Mouse (Mus musculus) limb, embryonic 13.5 days (tissue): ENCODE data around the gene Olfr1013. TPM values are rescaled to one million over a fixed set of nuclear protein-coding genes. Genes with fewer than 3 reads are reported as not detected.

Source experiments
- ATAC-seq: fragments of 200-750 bp; cut with Nextera tagmentation; 2 replicates; pipeline ENCODE4 v1.8.0; 2017; ENCODE audit warnings: low read depth, moderate number of reproducible peaks, moderate TSS enrichment; ENCODE audit not compliant: low FRiP score
- H3K27ac ChIP-seq: fragments of 300-500 bp; sonication (generic); 2 replicates; pipeline ENCODE4 v1.5.1; 2015; ENCODE audit warnings: inconsistent platforms, mild to moderate bottlenecking, moderate library complexity
- H3K27me3 ChIP-seq: fragments of 300-500 bp; sonication (generic); 2 replicates; pipeline ENCODE4 v1.6.1; 2015; ENCODE audit warnings: mild to moderate bottlenecking, inconsistent platforms
- H3K36me3 ChIP-seq: fragments of 300-500 bp; sonication (generic); 2 replicates; pipeline ENCODE4 v1.6.1; 2015; ENCODE audit warnings: inconsistent platforms, mild to moderate bottlenecking, moderate library complexity
- H3K4me1 ChIP-seq: fragments of 300-500 bp; sonication (generic); 2 replicates; pipeline ENCODE4 v1.6.1; 2015; ENCODE audit warnings: inconsistent platforms
- H3K4me2 ChIP-seq: fragments of 300-500 bp; sonication (generic); replicated peaks from 2 replicates; pipeline ENCODE4 v1.6.1; 2015; ENCODE audit warnings: inconsistent platforms, mild to moderate bottlenecking, moderate library complexity
- H3K4me3 ChIP-seq: fragments of 300-500 bp; sonication (generic); 2 replicates; pipeline ENCODE4 v1.5.1; 2015; ENCODE audit warnings: moderate library complexity, mild to moderate bottlenecking, inconsistent platforms
- H3K9ac ChIP-seq: fragments of 300-500 bp; sonication (generic); 2 replicates; pipeline ENCODE4 v1.6.1; 2015; ENCODE audit warnings: mild to moderate bottlenecking, inconsistent platforms
- H3K9me3 ChIP-seq: fragments of 300-500 bp; sonication (generic); 2 replicates; pipeline ENCODE4 v1.6.1; 2016; ENCODE audit warnings: inconsistent platforms
- WGBS: fragments of 180-500 bp; shearing (Covaris S2); methylation state at CpG from one replicate; pipeline ENCODE4 v1.1.7; 2015; 5-methylcytosine and 5-hydroxymethylcytosine counted together
- polyA plus RNA-seq: library from polyadenylated mRNA; unstranded; fragments of >200 nt; fragmentation: Nextera tagmentation; extraction: Ambion mirVana; gene quantifications from 2 replicates; pipeline ENCODE4 v1.2.1, GENCODE M21; 2015

Olfr1013 gene
- not detected in 2 replicates for polyA plus RNA-seq

GRCm38 (mm10) chr2:85766798-85767197 is at the start of gene Olfr1013:
TSS of gene Olfr1013 (plus strand) at chr2:85767098.
- H3K27ac ChIP-seq = no peak within 1 kb of the TSS
- ATAC-seq = no peak
- H3K36me3 ChIP-seq = no peaks in the 10 kb centered on the region
- H3K27me3 ChIP-seq = no peaks in the 10 kb centered on the region
- no peak within 1 kb of the TSS for H3K4me3 ChIP-seq
- H3K4me2 ChIP-seq = no peak within 1 kb of the TSS
- no peak within 1 kb of the TSS for H3K9ac ChIP-seq
- no peaks in the 10 kb centered on the region for H3K4me1 ChIP-seq
- H3K9me3 ChIP-seq = no peaks in the 10 kb centered on the region

GRCm38 (mm10) chr2:85725793-85726192 is 41.1 kb upstream of the Olfr1013 start:
- Histone ChIP-seq H3K9ac (no peak overlapping the region), H3K4me2 (no peak overlapping the region), H3K4me1 (no peaks in the 10 kb centered on the region), H3K27ac (no peak overlapping the region), H3K4me3 (no peak overlapping the region), H3K27me3 (no peaks in the 10 kb centered on the region), H3K9me3 (no peaks in the 10 kb centered on the region), H3K36me3 (no peaks in the 10 kb centered on the region)
- WGBS = 11% methylated on average over 3 of the region's 3 CpGs
- no peak for ATAC-seq

GRCm38 (mm10) chr2:85753822-85754221 is 13.1 kb upstream of the Olfr1013 start:
- H3K36me3 ChIP-seq = no peaks in the 10 kb centered on the region
- no peaks in the 10 kb centered on the region for H3K27me3 ChIP-seq
- H3K4me2 ChIP-seq = no peak overlapping the region
- no peak overlapping the region for H3K9ac ChIP-seq
- WGBS = 83% methylated on average over 4 of the region's 4 CpGs
- no peak overlapping the region for H3K4me3 ChIP-seq
- H3K4me1 ChIP-seq = no peaks in the 10 kb centered on the region
- H3K9me3 ChIP-seq = no peaks in the 10 kb centered on the region
- ATAC-seq = no peak
- H3K27ac ChIP-seq = no peak overlapping the region

GRCm38 (mm10) chr2:85762666-85763065 is 4.2 kb upstream of the Olfr1013 start, which contains the start of gene Olfr1012:
TSS of gene Olfr1012 (minus strand) at chr2:85762766.
- Histone ChIP-seq H3K9ac (no peak within 1 kb of the TSS), H3K4me3 (no peak within 1 kb of the TSS)
- WGBS = 73% methylated on average over 1 of the region's 1 CpGs

GRCm38 (mm10) chr2:85772413-85772812 is 5.5 kb downstream of the Olfr1013 start, which contains the start of gene Olfr1014:
TSS of gene Olfr1014 (plus strand) at chr2:85772713.
- Histone ChIP-seq H3K9me3 (no peaks in the 10 kb centered on the region), H3K27ac (no peak within 1 kb of the TSS)
- ATAC-seq = no peak

More at GRCm38 (mm10) chr2:85762666-85763065, 4.2 kb upstream of the Olfr1013 start, which contains the start of gene Olfr1012:
- Histone ChIP-seq H3K27ac (no peak within 1 kb of the TSS), H3K4me2 (no peak within 1 kb of the TSS), H3K36me3 (no peaks in the 10 kb centered on the region), H3K4me1 (no peaks in the 10 kb centered on the region), H3K27me3 (no peaks in the 10 kb centered on the region), H3K9me3 (no peaks in the 10 kb centered on the region)
- no peak for ATAC-seq

GRCm38 (mm10) chr2:85781717-85782116 is 14.8 kb downstream of the Olfr1013 start, which contains the start of gene Olfr1015:
TSS of gene Olfr1015 (plus strand) at chr2:85782017.
- Histone ChIP-seq H3K4me1 (no peaks in the 10 kb centered on the region), H3K4me3 (no peak within 1 kb of the TSS), H3K27me3 (no peaks in the 10 kb centered on the region), H3K9ac (no peak within 1 kb of the TSS), H3K27ac (no peak within 1 kb of the TSS), H3K4me2 (no peak within 1 kb of the TSS), H3K9me3 (no peaks in the 10 kb centered on the region), H3K36me3 (no peaks in the 10 kb centered on the region)
- ATAC-seq = no peak

More at GRCm38 (mm10) chr2:85772413-85772812, 5.5 kb downstream of the Olfr1013 start, which contains the start of gene Olfr1014:
- Histone ChIP-seq H3K4me1 (no peaks in the 10 kb centered on the region), H3K4me3 (no peak within 1 kb of the TSS), H3K9ac (no peak within 1 kb of the TSS), H3K36me3 (no peaks in the 10 kb centered on the region), H3K4me2 (no peak within 1 kb of the TSS), H3K27me3 (no peaks in the 10 kb centered on the region)

GRCm38 (mm10) chr2:85792331-85792730 is 25.4 kb downstream of the Olfr1013 start:
- Histone ChIP-seq H3K4me2 (no peak overlapping the region), H3K36me3 (no peaks in the 10 kb centered on the region), H3K27me3 (no peaks in the 10 kb centered on the region), H3K9me3 (no peaks in the 10 kb centered on the region), H3K4me3 (no peak overlapping the region), H3K9ac (no peak overlapping the region), H3K4me1 (no peaks in the 10 kb centered on the region), H3K27ac (no peak overlapping the region)
- 68% methylated on average over 2 of the region's 2 CpGs for WGBS
- no peak for ATAC-seq

- Histone ChIP-seq H3K4me1 (no peaks in the 10 kb centered on the region), H3K4me3 (no peak within 1 kb of the TSS), H3K9me3 (no peaks in the 10 kb centered on the region), H3K4me2 (no peak within 1 kb of the TSS), H3K9ac (no peak within 1 kb of the TSS), H3K27me3 (no peaks in the 10 kb centered on the region), H3K27ac (no peak within 1 kb of the TSS), H3K36me3 (no peaks in the 10 kb centered on the region)
- no peak for ATAC-seq
- 89% methylated on average over 2 of the region's 2 CpGs for WGBS
These were observed 35.5 kb downstream of the Olfr1013 start, which contains the start of gene Olfr1016 for GRCm38 (mm10) chr2:85802444-85802843. TSS of gene Olfr1016 (minus strand) at chr2:85802544.

GRCm38 (mm10) chr2:85804501-85804900 is 37.6 kb downstream of the Olfr1013 start:
- WGBS = 57% methylated on average over 4 of the region's 4 CpGs
- no peaks in the 10 kb centered on the region for H3K27me3 ChIP-seq

GRCm38 (mm10) chr2:85818179-85818578 is 51.3 kb downstream of the Olfr1013 start, which contains the start of gene Olfr1018:
TSS of gene Olfr1018 (plus strand) at chr2:85818479.
- Histone ChIP-seq H3K4me1 (no peaks in the 10 kb centered on the region), H3K9ac (no peak within 1 kb of the TSS), H3K4me2 (no peak within 1 kb of the TSS), H3K9me3 (no peaks in the 10 kb centered on the region), H3K4me3 (no peak within 1 kb of the TSS), H3K27me3 (no peaks in the 10 kb centered on the region), H3K36me3 (no peaks in the 10 kb centered on the region), H3K27ac (no peak within 1 kb of the TSS)
- no peak for ATAC-seq

More at GRCm38 (mm10) chr2:85804501-85804900, 37.6 kb downstream of the Olfr1013 start:
- H3K4me3 ChIP-seq = no peak overlapping the region
- H3K36me3 ChIP-seq = no peaks in the 10 kb centered on the region
- no peak overlapping the region for H3K9ac ChIP-seq
- no peak overlapping the region for H3K27ac ChIP-seq
- H3K4me1 ChIP-seq = no peaks in the 10 kb centered on the region
- no peaks in the 10 kb centered on the region for H3K9me3 ChIP-seq
- H3K4me2 ChIP-seq = no peak overlapping the region
- no peak for ATAC-seq

Other genes with a start within 250 kb of the Olfr1013 start
- gene 4833423E24Rik, start 248.1 kb upstream of the Olfr1013 start, polyA plus RNA-seq = 0.32 and 0.34 TPM in 2 replicates
- gene Olfr996, start 187.9 kb upstream of the Olfr1013 start, polyA plus RNA-seq = not detected in 2 replicates
- not detected in 2 replicates for gene Olfr998, start 178.2 kb upstream of the Olfr1013 start, polyA plus RNA-seq
- not detected in 2 replicates for gene Olfr1000, start 155.2 kb upstream of the Olfr1013 start, polyA plus RNA-seq
- not detected in 2 replicates for gene Olfr1002, start 116.4 kb upstream of the Olfr1013 start, polyA plus RNA-seq
- not detected in 2 replicates for gene Olfr154, start 102.6 kb upstream of the Olfr1013 start, polyA plus RNA-seq
- not detected in 2 replicates for gene Olfr1006, start 88.3 kb upstream of the Olfr1013 start, polyA plus RNA-seq
- not detected in 2 replicates for gene Olfr1008, start 77.7 kb upstream of the Olfr1013 start, polyA plus RNA-seq
- not detected in 2 replicates for gene Olfr1009, start 51.7 kb upstream of the Olfr1013 start, polyA plus RNA-seq
- not detected in 2 replicates for gene Olfr1012, start 4.3 kb upstream of the Olfr1013 start, polyA plus RNA-seq
- gene Olfr1014, start 5.6 kb downstream of the Olfr1013 start, polyA plus RNA-seq = not detected in 2 replicates
- not detected in 2 replicates for gene Olfr1015, start 14.9 kb downstream of the Olfr1013 start, polyA plus RNA-seq
- not detected in 2 replicates for gene Olfr1016, start 35.4 kb downstream of the Olfr1013 start, polyA plus RNA-seq
- not detected in 2 replicates for gene Olfr1018, start 51.4 kb downstream of the Olfr1013 start, polyA plus RNA-seq
- gene Olfr1019, start 78.4 kb downstream of the Olfr1013 start, polyA plus RNA-seq = not detected in 2 replicates
- gene Olfr1020, start 79.9 kb downstream of the Olfr1013 start, polyA plus RNA-seq = not detected in 2 replicates
- gene Olfr1022, start 101.5 kb downstream of the Olfr1013 start, polyA plus RNA-seq = not detected in 2 replicates
- not detected in 2 replicates for gene Olfr1023, start 118.5 kb downstream of the Olfr1013 start, polyA plus RNA-seq
- gene Olfr1024, start 138.0 kb downstream of the Olfr1013 start, polyA plus RNA-seq = not detected in 2 replicates
- not detected in 2 replicates for gene Olfr1025-ps1, start 148.1 kb downstream of the Olfr1013 start, polyA plus RNA-seq
- not detected in 2 replicates for gene Olfr1026, start 154.5 kb downstream of the Olfr1013 start, polyA plus RNA-seq
- not detected in 2 replicates for gene Olfr1028, start 183.3 kb downstream of the Olfr1013 start, polyA plus RNA-seq
- not detected in 2 replicates for gene Olfr1029, start 206.8 kb downstream of the Olfr1013 start, polyA plus RNA-seq
- not detected in 2 replicates for gene Olfr1030, start 212.2 kb downstream of the Olfr1013 start, polyA plus RNA-seq
- gene Olfr1031, start 223.2 kb downstream of the Olfr1013 start, polyA plus RNA-seq = not detected in 2 replicates
- gene Olfr1032, start 238.4 kb downstream of the Olfr1013 start, polyA plus RNA-seq = not detected in 2 replicates